Mouse (Mus musculus): ENCODE results near the gene Sgcb. TPM values are rescaled to one million over a fixed set of nuclear protein-coding genes. Genes with fewer than 3 reads are reported as not detected.

Sgcb gene
- polyA plus RNA-seq (2015; fragmentation: Nextera tagmentation; extraction: Ambion mirVana): 16.5 and 16.6 TPM in 2 replicates

DNA sequence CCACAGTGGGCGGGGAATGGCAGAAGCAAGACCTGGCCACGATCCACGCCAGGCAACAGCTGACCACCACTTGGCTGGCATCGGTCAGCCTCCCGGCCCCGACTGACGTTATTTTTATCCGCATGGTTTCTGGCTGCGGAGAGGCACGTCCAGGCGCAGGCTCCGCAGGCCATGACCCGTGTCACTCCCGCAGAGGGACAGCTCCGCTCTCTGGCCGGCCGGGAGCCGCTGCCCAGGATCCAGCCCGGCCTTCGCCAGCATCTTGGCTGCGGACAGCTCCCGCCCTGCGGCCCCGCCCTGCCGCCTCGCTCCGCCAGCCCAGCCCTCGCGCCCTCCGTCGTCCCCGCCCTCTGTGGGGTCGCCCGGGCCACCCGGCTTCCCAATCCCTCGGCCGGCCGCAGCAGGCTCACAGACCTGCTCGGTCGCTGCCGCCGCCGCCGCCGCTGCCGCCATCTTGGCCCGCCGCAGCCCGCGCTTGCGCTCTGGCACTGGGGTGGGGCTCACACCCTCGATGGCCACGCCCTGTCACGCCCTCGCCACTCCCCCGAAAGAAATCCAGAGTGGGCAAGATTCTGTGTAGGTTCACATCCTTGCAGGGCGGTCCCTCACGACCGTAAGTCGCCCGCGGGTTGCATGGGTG lies at the start of gene Sgcb:
Sgcb (minus strand) TSS at position 530 of the 640 bp plus-strand sequence.
- WGBS: under 1% methylated on average over 51 of the region's 62 CpGs
- peak within 1 kb of the TSS; percentile 83 for H3K9ac ChIP-seq (ENCODE audit: low read depth, low read length)
- no peaks in the 10 kb centered on the region for H3K36me3 ChIP-seq (ENCODE audit: control insufficient read depth, insufficient read depth, low read length)
- peak within 1 kb of the TSS; percentile 84 for H3K4me3 ChIP-seq (ENCODE audit: low read length)
- ATAC-seq: peak; percentile 85
- H3K27ac ChIP-seq (ENCODE audit: low read length): no peak within 1 kb of the TSS; the same call in 1 of the 2 replicates
- peaks cover 21% of the 10 kb centered on the region for H3K4me1 ChIP-seq (ENCODE audit: control insufficient read depth, insufficient read depth, low read length)
- H3K4me2 ChIP-seq (ENCODE audit: low read depth, low read length): peak within 1 kb of the TSS; percentile 93
- no peaks in the 10 kb centered on the region for H3K9me3 ChIP-seq (ENCODE audit: control insufficient read depth, low read length)
- peaks cover 35% of the 10 kb centered on the region for H3K27me3 ChIP-seq (replicated peaks; ENCODE audit: control insufficient read depth, insufficient read depth, low read length)

GRCm38 (mm10) chr5:73694254-73695015 lies 46.8 kb upstream of the Sgcb start:
- 83% methylated on average over 4 of the region's 4 CpGs for WGBS
- no peaks in the 10 kb centered on the region for H3K9me3 ChIP-seq (ENCODE audit: control insufficient read depth, low read length)
- no peaks in the 10 kb centered on the region for H3K36me3 ChIP-seq (ENCODE audit: control insufficient read depth, insufficient read depth, low read length)
- H3K27me3 ChIP-seq (replicated peaks; ENCODE audit: control insufficient read depth, insufficient read depth, low read length): no peaks in the 10 kb centered on the region
- no peak overlapping the region for H3K27ac ChIP-seq (ENCODE audit: low read length)
- no peak overlapping the region for H3K9ac ChIP-seq (ENCODE audit: low read depth, low read length)
- H3K4me3 ChIP-seq (ENCODE audit: low read length): no peak overlapping the region
- 0 out of 2 replicates have a peak, but pooled peaks cover 3% of the 10 kb centered on the region for H3K4me1 ChIP-seq (ENCODE audit: control insufficient read depth, insufficient read depth, low read length)
- H3K4me2 ChIP-seq (ENCODE audit: low read depth, low read length): no peak overlapping the region
- no peak for ATAC-seq

- H3K27me3 ChIP-seq (replicated peaks; ENCODE audit: control insufficient read depth, insufficient read depth, low read length): no peaks in the 10 kb centered on the region
- no peak for ATAC-seq
- 0 out of 2 replicates have a peak, but pooled peaks cover 3% of the 10 kb centered on the region for H3K4me1 ChIP-seq (ENCODE audit: control insufficient read depth, insufficient read depth, low read length)
- no peak overlapping the region for H3K4me2 ChIP-seq (ENCODE audit: low read depth, low read length)
- H3K9ac ChIP-seq (ENCODE audit: low read depth, low read length): no peak overlapping the region
- 63% methylated on average over 1 of the region's 1 CpGs for WGBS
- no peak overlapping the region for H3K27ac ChIP-seq (ENCODE audit: low read length)
- no peaks in the 10 kb centered on the region for H3K36me3 ChIP-seq (ENCODE audit: control insufficient read depth, insufficient read depth, low read length)
- H3K9me3 ChIP-seq (ENCODE audit: control insufficient read depth, low read length): no peaks in the 10 kb centered on the region
- H3K4me3 ChIP-seq (ENCODE audit: low read length): no peak overlapping the region
These were observed 46.2 kb upstream of the Sgcb start for GRCm38 (mm10) chr5:73693778-73694177.

DNA sequence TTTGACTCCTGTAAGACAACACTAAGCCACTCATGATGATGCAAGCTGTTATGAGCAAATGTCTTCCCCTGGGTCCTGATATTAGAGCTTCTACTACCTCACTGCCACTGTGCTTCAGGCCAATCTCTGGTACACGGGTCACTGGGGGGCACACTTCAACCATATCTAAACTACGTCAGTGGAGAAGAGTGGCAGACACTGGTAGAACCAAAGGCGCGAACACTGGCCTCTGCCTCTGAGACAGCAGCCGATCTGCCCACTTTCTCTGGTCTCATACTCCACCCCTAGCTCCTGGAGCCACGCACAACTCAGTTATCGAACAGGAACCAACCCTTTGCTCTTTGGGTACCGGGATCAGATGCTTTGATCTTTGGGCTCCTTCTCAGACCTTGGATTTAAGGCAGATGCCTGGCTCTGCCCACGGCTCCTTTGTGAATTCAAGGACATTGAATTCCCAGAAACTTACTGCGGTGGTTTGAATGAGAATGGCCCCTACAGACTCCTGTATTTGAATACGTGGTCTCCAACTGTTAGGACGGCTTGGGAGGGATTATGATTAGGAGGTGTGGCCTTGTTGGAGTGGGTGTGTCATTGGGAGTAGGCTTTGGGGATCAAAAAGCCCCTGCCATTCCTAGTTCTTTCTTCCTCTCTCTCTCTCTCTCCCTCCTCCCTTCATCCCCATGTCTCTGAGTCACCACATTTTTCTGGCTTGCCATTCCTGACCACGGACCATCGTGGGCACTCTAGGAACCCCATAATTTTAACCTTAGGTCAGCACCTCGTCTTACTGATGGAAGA lies 44.3 kb upstream of the Sgcb start:
- Histone ChIP-seq H3K27ac (ENCODE audit: low read length) (no peak overlapping the region), H3K27me3 (replicated peaks; ENCODE audit: control insufficient read depth, insufficient read depth, low read length) (no peaks in the 10 kb centered on the region), H3K9me3 (ENCODE audit: control insufficient read depth, low read length) (no peaks in the 10 kb centered on the region), H3K4me3 (ENCODE audit: low read length) (no peak overlapping the region), H3K4me2 (ENCODE audit: low read depth, low read length) (no peak overlapping the region), H3K4me1 (ENCODE audit: control insufficient read depth, insufficient read depth, low read length) (0 out of 2 replicates have a peak, but pooled peaks cover 3% of the 10 kb centered on the region), H3K36me3 (ENCODE audit: control insufficient read depth, insufficient read depth, low read length) (no peaks in the 10 kb centered on the region), H3K9ac (ENCODE audit: low read depth, low read length) (no peak overlapping the region)
- 51% methylated on average over 15 of the region's 15 CpGs for WGBS
- no peak for ATAC-seq

DNA sequence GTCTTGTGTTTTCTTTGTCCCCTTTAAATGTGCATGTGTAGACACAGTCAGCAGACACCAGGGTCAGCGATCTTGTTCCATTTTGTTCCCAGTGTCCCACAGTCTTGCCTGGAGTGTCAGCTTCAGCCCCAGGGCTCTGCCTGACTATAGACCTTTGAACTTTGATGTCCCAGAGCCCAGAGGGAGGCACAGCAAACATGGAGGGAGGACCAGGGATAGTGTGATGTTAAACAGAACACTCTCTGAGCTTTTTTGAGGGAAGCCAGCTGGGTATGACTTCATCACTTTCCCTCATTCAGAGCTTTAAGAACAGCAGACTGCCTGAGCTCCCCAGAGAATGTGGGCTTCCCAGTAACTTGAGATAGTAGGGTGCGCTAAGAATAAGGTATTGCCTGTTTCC lies 42.6 kb upstream of the Sgcb start:
- 37% methylated on average over 2 of the region's 2 CpGs for WGBS
- no peak overlapping the region for H3K9ac ChIP-seq (ENCODE audit: low read depth, low read length)
- peak; percentile 44; the same call in 1 of the 2 replicates for ATAC-seq
- no peaks in the 10 kb centered on the region for H3K36me3 ChIP-seq (ENCODE audit: control insufficient read depth, insufficient read depth, low read length)
- no peak overlapping the region for H3K27ac ChIP-seq (ENCODE audit: low read length)
- no peaks in the 10 kb centered on the region for H3K27me3 ChIP-seq (replicated peaks; ENCODE audit: control insufficient read depth, insufficient read depth, low read length)
- no peak overlapping the region for H3K4me2 ChIP-seq (ENCODE audit: low read depth, low read length)
- no peaks in the 10 kb centered on the region for H3K9me3 ChIP-seq (ENCODE audit: control insufficient read depth, low read length)
- 0 out of 2 replicates have a peak, but pooled peaks cover 3% of the 10 kb centered on the region for H3K4me1 ChIP-seq (ENCODE audit: control insufficient read depth, insufficient read depth, low read length)
- no peak overlapping the region for H3K4me3 ChIP-seq (ENCODE audit: low read length)

DNA sequence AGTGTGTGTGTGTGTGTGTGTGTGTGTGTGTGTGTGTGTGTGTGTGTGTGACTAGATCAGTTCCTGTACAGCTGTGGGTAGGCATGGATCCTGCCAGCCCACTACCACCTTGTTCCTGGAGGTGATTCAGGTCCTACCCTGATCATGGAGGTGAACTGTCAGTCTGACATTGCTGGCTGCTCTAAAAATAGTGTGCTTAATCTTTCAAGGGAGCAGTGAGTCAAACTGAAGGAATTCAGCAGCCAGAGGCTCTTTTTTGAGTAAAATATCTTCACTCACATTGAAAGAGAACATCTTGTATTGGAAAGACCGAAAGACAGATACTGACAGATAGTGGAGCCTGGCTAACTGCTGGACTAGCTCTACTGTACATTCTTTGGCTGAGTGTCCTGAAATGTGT lies 41.0 kb upstream of the Sgcb start:
- Histone ChIP-seq H3K36me3 (ENCODE audit: control insufficient read depth, insufficient read depth, low read length) (no peaks in the 10 kb centered on the region), H3K9me3 (ENCODE audit: control insufficient read depth, low read length) (no peaks in the 10 kb centered on the region), H3K4me1 (ENCODE audit: control insufficient read depth, insufficient read depth, low read length) (0 out of 2 replicates have a peak, but pooled peaks cover 3% of the 10 kb centered on the region), H3K4me3 (ENCODE audit: low read length) (no peak overlapping the region), H3K27ac (ENCODE audit: low read length) (no peak overlapping the region), H3K4me2 (ENCODE audit: low read depth, low read length) (no peak overlapping the region), H3K9ac (ENCODE audit: low read depth, low read length) (no peak overlapping the region), H3K27me3 (replicated peaks; ENCODE audit: control insufficient read depth, insufficient read depth, low read length) (no peaks in the 10 kb centered on the region)
- no peak for ATAC-seq
- WGBS: 64% methylated on average over 1 of the region's 1 CpGs

DNA sequence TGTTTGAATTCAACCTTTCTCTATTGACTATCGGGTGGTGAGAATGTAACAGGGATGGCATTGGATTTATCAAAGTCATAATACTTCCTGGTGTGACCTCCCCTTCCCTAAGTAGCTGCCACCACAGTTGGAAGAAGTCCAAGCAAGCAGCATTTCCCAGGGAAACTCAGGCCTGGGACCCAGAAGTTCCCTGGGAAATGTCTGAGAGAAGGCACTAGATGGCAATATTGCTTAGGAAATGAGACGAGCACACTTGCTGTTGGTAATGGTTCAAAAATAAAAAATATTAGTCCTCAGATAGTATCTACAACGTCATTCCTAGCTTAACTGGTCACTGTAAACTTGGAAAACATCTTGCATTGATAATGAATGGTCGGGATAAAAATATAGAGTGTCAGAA lies 38.6 kb upstream of the Sgcb start:
- H3K36me3 ChIP-seq (ENCODE audit: control insufficient read depth, insufficient read depth, low read length): no peaks in the 10 kb centered on the region
- H3K27ac ChIP-seq (ENCODE audit: low read length): no peak overlapping the region
- no peaks in the 10 kb centered on the region for H3K27me3 ChIP-seq (replicated peaks; ENCODE audit: control insufficient read depth, insufficient read depth, low read length)
- H3K4me1 ChIP-seq (ENCODE audit: control insufficient read depth, insufficient read depth, low read length): 0 out of 2 replicates have a peak, but pooled peaks cover 3% of the 10 kb centered on the region
- ATAC-seq: no peak
- H3K4me3 ChIP-seq (ENCODE audit: low read length): no peak overlapping the region
- H3K4me2 ChIP-seq (ENCODE audit: low read depth, low read length): no peak overlapping the region
- WGBS: 18% methylated on average over 4 of the region's 4 CpGs
- H3K9ac ChIP-seq (ENCODE audit: low read depth, low read length): no peak overlapping the region
- H3K9me3 ChIP-seq (ENCODE audit: control insufficient read depth, low read length): no peaks in the 10 kb centered on the region

DNA sequence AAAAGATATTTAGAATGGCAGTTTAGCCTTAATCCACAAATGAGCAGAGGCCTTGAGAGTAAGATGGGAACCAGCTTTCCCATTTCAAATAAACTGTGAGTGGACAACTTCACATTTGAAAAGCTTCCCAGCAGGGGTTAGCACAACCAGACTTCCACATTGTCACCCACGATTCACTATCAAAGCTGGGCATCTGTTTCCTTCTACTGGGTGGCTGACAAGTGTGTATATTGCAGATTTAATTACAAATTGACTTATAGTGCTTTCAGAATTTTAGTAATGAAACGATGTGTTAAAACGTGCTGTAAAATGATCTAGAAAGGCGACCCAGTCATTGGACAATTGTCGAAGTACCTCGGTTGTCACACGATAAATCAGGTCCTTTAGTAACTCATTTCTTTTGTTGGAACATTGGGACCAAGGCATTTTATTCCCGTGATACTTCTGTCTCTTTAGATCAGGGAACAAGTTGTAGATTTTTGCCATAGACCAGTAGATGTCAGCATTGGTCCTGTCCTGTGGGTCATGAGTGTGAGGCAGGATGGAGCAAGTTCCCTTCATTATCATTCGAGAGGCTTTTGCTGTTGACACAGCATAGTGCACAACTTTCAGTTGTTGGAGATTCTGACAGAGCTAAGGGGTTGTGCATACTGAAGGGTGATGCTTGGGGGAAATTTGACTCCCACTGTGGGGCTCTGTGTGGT lies 36.3 kb upstream of the Sgcb start:
- no peak overlapping the region for H3K4me3 ChIP-seq (ENCODE audit: low read length)
- no peak overlapping the region for H3K4me2 ChIP-seq (ENCODE audit: low read depth, low read length)
- no peak for ATAC-seq
- no peaks in the 10 kb centered on the region for H3K27me3 ChIP-seq (replicated peaks; ENCODE audit: control insufficient read depth, insufficient read depth, low read length)
- no peaks in the 10 kb centered on the region for H3K36me3 ChIP-seq (ENCODE audit: control insufficient read depth, insufficient read depth, low read length)
- H3K9ac ChIP-seq (ENCODE audit: low read depth, low read length): no peak overlapping the region
- WGBS: 63% methylated on average over 9 of the region's 9 CpGs
- no peak overlapping the region for H3K27ac ChIP-seq (ENCODE audit: low read length)
- H3K9me3 ChIP-seq (ENCODE audit: control insufficient read depth, low read length): no peaks in the 10 kb centered on the region
- H3K4me1 ChIP-seq (ENCODE audit: control insufficient read depth, insufficient read depth, low read length): no peaks in the 10 kb centered on the region

Measured in intestine, embryonic 16.5 days (tissue).